Mouse (Mus musculus): ENCODE data around the gene Cep170. TPM values are rescaled to one million over a fixed set of nuclear protein-coding genes. Genes with fewer than 3 reads are reported as not detected.

The Cep170 gene
- polyA plus RNA-seq, 1 experiment from 2014 or later: 9.4 TPM

MicroRNAs within 50 kb of the gene (microRNA counts, 519-probe panel; counts per million panel counts)
- 2,146 counts per million, percentile 71 among the panel's probes with 10 or more counts for microRNA mmu-miR-350

Small RNA genes lying within 50 kb of the gene (microRNA-seq; reads per million reads assigned to microRNA genes)
- gene Mir350: 649 reads per million, percentile 71 among the genes with 10 or more reads in this experiment

Other genes starting within 250 kb of the Cep170 start
- 6.4 and 6.7 TPM in 2 replicates for gene Sdccag8, start 593 bp upstream of the Cep170 start, polyA plus RNA-seq (2016; fragmentation: Nextera tagmentation; extraction: Ambion mirVana)

Measured in liver, embryonic 12.5 days (tissue).